ENCODE assay signal across 17 mouse cellular contexts in genomic region chr12:70422322-70423118, GRCm38 (mm10). TPM values are rescaled to one million over a fixed set of nuclear protein-coding genes. Genes with fewer than 3 reads are reported as not detected.
DNase-seq lines count a peak whose midpoint lies in the region; ATAC-seq lines count a peak whose summit lies in the region.
"Had no signal": no experiment of that assay in that cellular context is flagged by ENCODE, and none has a peak within 500 bp of the region (broad histone marks: within the 10 kb centered on the region; RNA-seq: fewer than 3 reads in every experiment).

No protein-coding gene starts in this region.

- ATAC-seq in forebrain, embryonic 13.5 days: peak; percentile 45; the same call in 1 of the 2 replicates
- ATAC-seq in forebrain, embryonic 15.5 days (replicated peaks): no peak
- ATAC-seq in hindbrain, embryonic 13.5 days (ENCODE audit: low FRiP score): peak; percentile 69
- ATAC-seq in neural tube, embryonic 11.5 days (ENCODE audit: insufficient read depth, low FRiP score, low TSS enrichment): peak; percentile 92

- H3K9me3 ChIP-seq in forebrain, embryonic 13.5 days (replicated peaks): no peaks in the 10 kb centered on the region
- no peaks in the 10 kb centered on the region for H3K9me3 ChIP-seq in forebrain, embryonic 15.5 days
- no peaks in the 10 kb centered on the region for H3K9me3 ChIP-seq in hindbrain, embryonic 13.5 days
- H3K9me3 ChIP-seq in neural tube, embryonic 11.5 days (ENCODE audit: control insufficient read depth, low read length): no peaks in the 10 kb centered on the region
- H3K9me3 ChIP-seq: embryonic facial prominence, embryonic 13.5 days; megakaryocyte, embryonic 14.5 days; stomach, embryonic 15.5 days had no signal

- H3K27ac ChIP-seq in forebrain, embryonic 13.5 days: peak overlapping the region; percentile 31; the same call in 1 of the 2 replicates
- H3K27ac ChIP-seq in forebrain, embryonic 15.5 days (replicated peaks): no peak overlapping the region
- H3K27ac ChIP-seq in hindbrain, embryonic 13.5 days: peak overlapping the region; percentile 40
- H3K27ac ChIP-seq in neural tube, embryonic 11.5 days (ENCODE audit: low read depth, low read length): no peak overlapping the region
- H3K27ac ChIP-seq: embryonic facial prominence, embryonic 13.5 days; stomach, embryonic 15.5 days had no signal

- WGBS in forebrain, embryonic 13.5 days: 57% methylated on average over 9 of the region's 9 CpGs
- WGBS in forebrain, embryonic 15.5 days: 60% methylated on average over 9 of the region's 9 CpGs
- WGBS in hindbrain, embryonic 13.5 days: 24% methylated on average over 9 of the region's 9 CpGs
- WGBS in neural tube, embryonic 11.5 days: 34% methylated on average over 9 of the region's 9 CpGs

- no peaks in the 10 kb centered on the region for H3K36me3 ChIP-seq in forebrain, embryonic 13.5 days (ENCODE audit: poor library complexity, severe bottlenecking)
- no peaks in the 10 kb centered on the region for H3K36me3 ChIP-seq in forebrain, embryonic 15.5 days
- H3K36me3 ChIP-seq in hindbrain, embryonic 13.5 days: no peaks in the 10 kb centered on the region
- no peaks in the 10 kb centered on the region for H3K36me3 ChIP-seq in neural tube, embryonic 11.5 days (ENCODE audit: control insufficient read depth, insufficient read depth, low read length)
- H3K36me3 ChIP-seq: embryonic facial prominence, embryonic 13.5 days; stomach, embryonic 15.5 days had no signal

- intact Hi-C loops in gastrocnemius, postnatal 36 days (cut with DNase I): loop anchor here (10.0 kb wide), 1 partner anchor 188 kb away; the partner anchor contains the start of gene Pygl

- DNase-seq in embryo, embryonic 10.5 days (ENCODE audit: low spot score): peak; percentile 61
- peak; percentile 73 for DNase-seq in neural tube, embryonic 11.5 days (ENCODE audit: low spot score)
- no peak for DNase-seq in natural killer cell, adult 2 months (ENCODE audit: low spot score in 2 of 2)
- no peak for DNase-seq in gastrocnemius, postnatal 36 days
- no peak for DNase-seq in left cerebral cortex, adult 18-20 months (ENCODE audit: low spot score in 2 of 2)
- DNase-seq: cerebellum, adult 2 months; heart, postnatal 36 days; kidney, adult 8-10 months; right cerebral cortex, postnatal 4 days; thymus, postnatal 25 days had no signal

- no peak overlapping the region for H3K4me2 ChIP-seq in forebrain, embryonic 13.5 days
- H3K4me2 ChIP-seq in forebrain, embryonic 15.5 days (replicated peaks): no peak overlapping the region
- no peak overlapping the region for H3K4me2 ChIP-seq in hindbrain, embryonic 13.5 days
- no peak overlapping the region for H3K4me2 ChIP-seq in neural tube, embryonic 11.5 days (ENCODE audit: low read depth)
- H3K4me2 ChIP-seq: embryonic facial prominence, embryonic 13.5 days; lung, embryonic 14.5 days; stomach, embryonic 15.5 days had no signal

- no peak overlapping the region for H3K9ac ChIP-seq in forebrain, embryonic 13.5 days
- H3K9ac ChIP-seq in forebrain, embryonic 15.5 days (replicated peaks): no peak overlapping the region
- H3K9ac ChIP-seq in hindbrain, embryonic 13.5 days: no peak overlapping the region
- H3K9ac ChIP-seq in neural tube, embryonic 11.5 days (ENCODE audit: low read length): no peak overlapping the region
- H3K9ac ChIP-seq: embryonic facial prominence, embryonic 13.5 days; lung, embryonic 14.5 days; stomach, embryonic 15.5 days had no signal

- H3K27me3 ChIP-seq in forebrain, embryonic 13.5 days: no peaks in the 10 kb centered on the region
- H3K27me3 ChIP-seq in forebrain, embryonic 15.5 days: no peaks in the 10 kb centered on the region
- H3K27me3 ChIP-seq in hindbrain, embryonic 13.5 days: no peaks in the 10 kb centered on the region
- H3K27me3 ChIP-seq in neural tube, embryonic 11.5 days (ENCODE audit: control insufficient read depth, insufficient read depth, low read length): no peaks in the 10 kb centered on the region
- H3K27me3 ChIP-seq: embryonic facial prominence, embryonic 13.5 days; stomach, embryonic 15.5 days had no signal

- H3K4me3 ChIP-seq in forebrain, embryonic 13.5 days: no peak overlapping the region
- H3K4me3 ChIP-seq in forebrain, embryonic 15.5 days: no peak overlapping the region
- H3K4me3 ChIP-seq in hindbrain, embryonic 13.5 days: no peak overlapping the region
- no peak overlapping the region for H3K4me3 ChIP-seq in neural tube, embryonic 11.5 days (ENCODE audit: low read depth, low read length)
- H3K4me3 ChIP-seq: embryonic facial prominence, embryonic 13.5 days; megakaryocyte, embryonic 14.5 days; stomach, embryonic 15.5 days had no signal

- H3K4me1 ChIP-seq in forebrain, embryonic 13.5 days: peaks cover 4% of the 10 kb centered on the region; the same call in 1 of the 2 replicates
- no peaks in the 10 kb centered on the region for H3K4me1 ChIP-seq in forebrain, embryonic 15.5 days
- peaks cover 13% of the 10 kb centered on the region; the same call in 1 of the 2 replicates for H3K4me1 ChIP-seq in hindbrain, embryonic 13.5 days (replicated peaks)
- H3K4me1 ChIP-seq in neural tube, embryonic 11.5 days (ENCODE audit: control insufficient read depth, insufficient read depth, low read length): 0 out of 2 replicates have a peak, but pooled peaks cover 2% of the 10 kb centered on the region
- H3K4me1 ChIP-seq: embryonic facial prominence, embryonic 13.5 days; megakaryocyte, embryonic 14.5 days; stomach, embryonic 15.5 days had no signal

RNA-seq across cellular contexts. Expression of gene Tmx1, which starts 30.4 kb away (rescaled TPM):
- polyA plus RNA-seq in forebrain, embryonic 13.5 days (2015; fragmentation: Nextera tagmentation; extraction: Ambion mirVana): 133 and 142 TPM in 2 replicates
- polyA plus RNA-seq in forebrain, embryonic 15.5 days (2015; fragmentation: Nextera tagmentation; extraction: Ambion mirVana): 118 and 130 TPM in 2 replicates
- polyA plus RNA-seq in hindbrain, embryonic 13.5 days (2015; fragmentation: Nextera tagmentation; extraction: Ambion mirVana): 146 and 151 TPM in 2 replicates
- polyA plus RNA-seq in neural tube, embryonic 11.5 days (2014; fragmentation: Nextera tagmentation; extraction: Ambion mirVana): 120 and 127 TPM in 2 replicates
- total RNA-seq in gastrocnemius, postnatal 36 days (2021): 1 to 10 TPM; 8.1 to 8.9 TPM
- total RNA-seq in left cerebral cortex, adult 18-20 months (2021): 10 to 100 TPM; 28.7 to 30.2 TPM

Comparison
In these comparisons a context has a peak if more than half of its experiments do, and no peak if none do; other contexts are left out.
1. H3K27ac ChIP-seq: peak in forebrain, embryonic 13.5 days (single experiment) and hindbrain, embryonic 13.5 days (single experiment); none in forebrain, embryonic 15.5 days (single experiment) and neural tube, embryonic 11.5 days (single experiment).
2. DNase-seq: peak in embryo, embryonic 10.5 days (single experiment) and neural tube, embryonic 11.5 days (single experiment); none in natural killer cell, adult 2 months (0 of 2), gastrocnemius, postnatal 36 days (0 of 2) and left cerebral cortex, adult 18-20 months (0 of 2).